Mouse (Mus musculus) hindbrain, embryonic 10.5 days (tissue): ENCODE results near the gene Zfp646. TPM values are rescaled to one million over a fixed set of nuclear protein-coding genes. Genes with fewer than 3 reads are reported as not detected.

Experiments used
- DNase-seq: peaks from one replicate; pipeline ENCODE4 v3.0.0-alpha.2; 2017; ENCODE audit warnings: low spot score
- H3K27ac ChIP-seq: fragments of 300-500 bp; sonication (generic); 2 replicates; pipeline ENCODE4 v1.5.1; 2016; ENCODE audit warnings: mild to moderate bottlenecking, moderate library complexity
- H3K27me3 ChIP-seq: fragments of 300-500 bp; sonication (generic); 2 replicates; pipeline ENCODE4 v1.6.1; 2016; ENCODE audit warnings: mild to moderate bottlenecking; ENCODE audit not compliant: poor library complexity, insufficient read depth, severe bottlenecking
- H3K36me3 ChIP-seq: fragments of 300-500 bp; sonication (generic); 2 replicates; pipeline ENCODE4 v1.6.1; 2016; ENCODE audit warnings: mild to moderate bottlenecking, moderate library complexity
- H3K4me1 ChIP-seq: fragments of 300-500 bp; sonication (generic); replicated peaks from 2 replicates; pipeline ENCODE4 v1.6.1; 2016; ENCODE audit warnings: mild to moderate bottlenecking
- H3K4me3 ChIP-seq: fragments of 300-500 bp; sonication (generic); 2 replicates; pipeline ENCODE4 v1.5.1; 2016; ENCODE audit warnings: mild to moderate bottlenecking, moderate library complexity
- H3K9me3 ChIP-seq: fragments of 300-500 bp; sonication (generic); 2 replicates; pipeline ENCODE4 v1.6.1; 2016; ENCODE audit warnings: mild to moderate bottlenecking, moderate library complexity
- WGBS: fragments of 180-500 bp; shearing (Covaris S2); methylation state at CpG from one replicate; pipeline ENCODE4 v1.1.7; 2016; 5-methylcytosine and 5-hydroxymethylcytosine counted together
- polyA plus RNA-seq: library from polyadenylated mRNA; unstranded; fragments of >200 nt; fragmentation: Nextera tagmentation; extraction: Ambion mirVana; gene quantifications from 2 replicates; pipeline ENCODE4 v1.2.1, GENCODE M21; 2016

The Zfp646 gene
- polyA plus RNA-seq, 1 experiment from 2014 or later, result 19.0 TPM

- Histone ChIP-seq H3K4me3 (peak within 1 kb of the TSS; percentile 99), H3K27me3 (no peaks in the 10 kb centered on the region), H3K9me3 (no peaks in the 10 kb centered on the region), H3K4me1 (peaks cover 17% of the 10 kb centered on the region), H3K27ac (peak within 1 kb of the TSS; percentile 92), H3K36me3 (peaks cover 57% of the 10 kb centered on the region)
- peak; percentile 93 for DNase-seq
- WGBS, result 1% methylated on average over 40 of the region's 40 CpGs
Measured at GRCm38 (mm10) chr7:127912190-127912871, 36.3 kb downstream of the Zfp646 start, which contains the start of gene Kat8. Kat8 (plus strand) TSS chr7:127912516.

- Histone ChIP-seq H3K4me1 (peaks cover 17% of the 10 kb centered on the region), H3K27ac (peak overlapping the region; percentile 92), H3K36me3 (peaks cover 57% of the 10 kb centered on the region), H3K9me3 (no peaks in the 10 kb centered on the region), H3K27me3 (no peaks in the 10 kb centered on the region), H3K4me3 (peak overlapping the region; percentile 99)
- no peak for DNase-seq
- 33% methylated on average over 4 of the region's 4 CpGs for WGBS
Measured at GRCm38 (mm10) chr7:127912938-127913337, 36.9 kb downstream of the Zfp646 start.

DNA sequence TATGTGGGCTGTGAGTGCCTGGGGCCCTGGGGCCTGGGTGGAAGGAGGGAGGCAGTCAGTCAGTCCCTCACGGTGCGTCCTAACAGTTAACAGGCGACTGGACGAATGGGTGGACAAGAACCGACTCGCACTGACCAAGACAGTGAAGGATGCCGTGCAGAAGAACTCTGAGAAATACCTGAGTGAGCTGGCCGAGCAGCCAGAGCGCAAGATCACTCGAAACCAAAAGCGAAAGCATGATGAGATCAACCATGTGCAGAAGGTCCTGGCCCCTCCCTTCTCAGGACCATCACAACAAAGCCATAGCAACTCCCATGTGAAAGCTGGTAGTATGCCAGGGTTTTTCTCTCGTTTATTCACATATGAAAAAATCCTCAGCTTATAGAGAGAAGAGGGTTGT lies 39.3 kb downstream of the Zfp646 start:
- Histone ChIP-seq H3K4me1 (peaks cover 17% of the 10 kb centered on the region), H3K36me3 (peaks cover 56% of the 10 kb centered on the region), H3K27me3 (no peaks in the 10 kb centered on the region), H3K27ac (no peak overlapping the region), H3K4me3 (no peak overlapping the region), H3K9me3 (no peaks in the 10 kb centered on the region)
- no peak for DNase-seq
- WGBS, result 93% methylated on average over 12 of the region's 12 CpGs

GRCm38 (mm10) chr7:127918203-127918602 lies 42.2 kb downstream of the Zfp646 start:
- Histone ChIP-seq H3K36me3 (peaks cover 84% of the 10 kb centered on the region), H3K4me1 (peaks cover under 1% of the 10 kb centered on the region), H3K9me3 (no peaks in the 10 kb centered on the region), H3K4me3 (no peak overlapping the region), H3K27me3 (no peaks in the 10 kb centered on the region), H3K27ac (no peak overlapping the region)
- peak; percentile 43 for DNase-seq
- WGBS, result 55% methylated on average over 3 of the region's 3 CpGs

GRCm38 (mm10) chr7:127919290-127919689 lies 43.3 kb downstream of the Zfp646 start:
- Histone ChIP-seq H3K36me3 (peaks cover 93% of the 10 kb centered on the region), H3K27ac (no peak overlapping the region), H3K4me3 (no peak overlapping the region), H3K27me3 (no peaks in the 10 kb centered on the region), H3K9me3 (no peaks in the 10 kb centered on the region), H3K4me1 (no peaks in the 10 kb centered on the region)
- 78% methylated on average over 7 of the region's 7 CpGs for WGBS
- DNase-seq, result no peak

DNA sequence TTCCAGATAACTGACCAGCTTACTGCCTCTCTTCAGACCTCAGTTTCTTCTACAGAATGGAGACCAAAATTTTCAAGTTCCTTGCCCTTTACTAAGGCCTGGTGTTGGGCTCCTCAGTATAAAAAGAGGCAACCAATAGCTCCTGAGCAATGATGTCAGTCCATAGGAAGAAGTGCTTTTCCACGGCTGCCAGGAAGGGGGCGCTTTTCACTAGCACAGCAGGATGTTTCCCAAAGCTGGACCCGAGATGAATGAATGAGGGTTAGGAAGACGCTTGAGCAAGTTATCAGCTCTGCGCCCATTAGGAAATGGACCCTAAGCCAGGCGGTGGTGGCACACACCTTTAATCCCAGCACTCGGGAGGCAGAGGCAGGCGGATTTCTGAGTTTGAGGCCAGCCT lies 45.5 kb downstream of the Zfp646 start:
- H3K36me3 ChIP-seq, result peaks cover 96% of the 10 kb centered on the region
- no peak overlapping the region for H3K4me3 ChIP-seq
- no peaks in the 10 kb centered on the region for H3K4me1 ChIP-seq
- H3K27ac ChIP-seq, result no peak overlapping the region
- peak; percentile 28 for DNase-seq
- no peaks in the 10 kb centered on the region for H3K9me3 ChIP-seq
- 68% methylated on average over 8 of the region's 8 CpGs for WGBS
- H3K27me3 ChIP-seq, result no peaks in the 10 kb centered on the region

DNA sequence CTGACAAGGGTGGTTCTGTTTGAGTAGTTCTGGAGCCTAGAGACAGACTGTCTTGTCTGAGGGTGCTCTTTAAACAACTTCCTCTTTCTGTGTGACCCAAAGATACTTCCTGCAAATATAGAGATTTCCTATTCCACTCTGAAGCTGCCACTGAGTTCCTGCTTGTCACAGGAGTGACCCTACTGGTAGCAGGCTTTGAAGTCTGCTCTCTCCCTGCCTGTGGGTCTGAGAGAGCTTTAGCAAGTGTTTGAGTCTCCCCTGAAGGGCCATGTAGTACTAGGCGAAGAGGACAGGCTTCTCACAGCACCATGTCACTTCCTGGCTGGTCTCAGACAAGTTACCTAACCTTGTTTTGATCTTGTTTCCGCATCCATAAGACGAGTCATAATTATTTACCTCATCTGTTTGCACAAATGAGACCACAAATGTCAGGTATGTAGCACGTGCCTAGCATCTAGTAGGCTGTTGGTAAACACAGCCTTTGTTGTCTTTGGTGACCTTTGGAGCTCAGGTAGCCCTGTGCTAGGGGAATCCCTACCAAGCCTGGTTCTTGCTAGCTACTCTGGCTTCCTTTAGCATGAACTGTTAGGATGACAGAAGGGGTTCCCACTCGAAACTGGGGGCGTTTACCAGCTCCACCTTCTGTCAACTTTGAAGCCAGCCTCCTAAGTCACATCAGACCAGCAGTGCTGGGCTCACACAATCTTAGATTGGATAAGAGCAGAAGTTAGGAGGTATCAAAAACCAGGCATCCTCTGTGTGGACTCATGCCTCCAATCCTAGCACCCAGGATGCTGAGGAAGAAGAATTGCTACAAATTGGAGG lies 46.6 kb downstream of the Zfp646 start:
- Histone ChIP-seq H3K27me3 (peaks cover 1% of the 10 kb centered on the region; the same call in 1 of the 2 replicates), H3K27ac (no peak overlapping the region), H3K4me3 (no peak overlapping the region), H3K4me1 (no peaks in the 10 kb centered on the region), H3K9me3 (no peaks in the 10 kb centered on the region), H3K36me3 (peaks cover 95% of the 10 kb centered on the region)
- 84% methylated on average over 6 of the region's 6 CpGs for WGBS
- DNase-seq, result no peak

GRCm38 (mm10) chr7:127923714-127924113 lies 47.7 kb downstream of the Zfp646 start:
- H3K36me3 ChIP-seq, result peaks cover 85% of the 10 kb centered on the region
- WGBS, result 91% methylated on average over 5 of the region's 5 CpGs
- H3K27me3 ChIP-seq, result peaks cover 12% of the 10 kb centered on the region
- no peaks in the 10 kb centered on the region for H3K9me3 ChIP-seq
- DNase-seq, result no peak
- H3K4me1 ChIP-seq, result peaks cover 7% of the 10 kb centered on the region; the same call in 1 of the 2 replicates
- H3K27ac ChIP-seq, result no peak overlapping the region
- H3K4me3 ChIP-seq, result no peak overlapping the region

DNA sequence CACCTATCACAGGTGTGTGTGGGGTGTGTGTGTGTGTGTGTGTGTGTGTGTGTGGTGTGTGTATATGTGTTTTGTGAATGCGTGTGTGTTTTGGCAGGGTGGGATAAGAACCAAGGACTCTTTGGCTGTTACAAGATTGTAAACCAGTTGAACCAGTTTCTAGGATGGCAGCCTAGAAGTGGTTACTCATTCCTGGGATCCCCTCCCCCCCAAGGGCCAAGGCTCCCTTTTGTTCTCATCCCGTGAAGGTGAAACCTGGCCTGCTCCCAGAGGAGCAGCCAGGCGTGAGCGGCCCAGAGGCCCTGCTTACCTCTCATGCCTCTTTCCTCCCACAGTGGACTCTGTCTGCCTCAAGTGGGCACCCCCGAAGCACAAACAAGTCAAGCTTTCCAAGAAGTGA lies 49.2 kb downstream of the Zfp646 start:
- Histone ChIP-seq H3K27ac (peak overlapping the region; percentile 25; the same call in 1 of the 2 replicates), H3K36me3 (peaks cover 72% of the 10 kb centered on the region), H3K9me3 (no peaks in the 10 kb centered on the region), H3K27me3 (peaks cover 27% of the 10 kb centered on the region), H3K4me3 (0 out of 2 replicates have a peak overlapping the region, but pooled peaks have one; percentile 7), H3K4me1 (peaks cover 20% of the 10 kb centered on the region)
- DNase-seq, result no peak
- 69% methylated on average over 5 of the region's 5 CpGs for WGBS

DNA sequence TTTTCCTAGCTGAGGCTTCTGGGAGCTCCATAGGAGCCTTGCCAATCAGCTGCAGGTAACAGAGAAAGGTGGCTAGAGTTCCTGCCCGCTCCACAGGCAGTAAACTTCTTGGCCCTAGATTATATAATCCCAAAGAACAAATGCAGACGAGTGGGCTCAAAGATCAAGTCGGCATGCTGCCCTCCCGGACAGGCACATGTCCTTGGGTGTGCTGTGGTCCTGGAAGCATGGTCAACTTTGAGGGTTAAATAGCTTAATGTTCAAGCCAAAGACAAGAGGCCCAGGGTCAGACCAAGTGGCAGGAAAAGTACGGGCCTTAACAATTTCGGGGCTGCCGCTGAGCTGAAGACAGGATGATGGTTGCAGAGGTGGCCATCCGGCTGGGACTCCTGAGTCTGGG lies 50.0 kb downstream of the Zfp646 start:
- Histone ChIP-seq H3K27me3 (peaks cover 33% of the 10 kb centered on the region), H3K36me3 (peaks cover 64% of the 10 kb centered on the region), H3K27ac (peak overlapping the region; percentile 25; the same call in 1 of the 2 replicates), H3K9me3 (no peaks in the 10 kb centered on the region), H3K4me1 (peaks cover 22% of the 10 kb centered on the region), H3K4me3 (no peak overlapping the region)
- no peak for DNase-seq
- WGBS, result 90% methylated on average over 8 of the region's 8 CpGs

- Histone ChIP-seq H3K4me1 (peaks cover 30% of the 10 kb centered on the region), H3K27me3 (peaks cover 36% of the 10 kb centered on the region), H3K4me3 (no peak overlapping the region), H3K36me3 (peaks cover 56% of the 10 kb centered on the region), H3K9me3 (no peaks in the 10 kb centered on the region), H3K27ac (no peak overlapping the region; the same call in 1 of the 2 replicates)
- 89% methylated on average over 11 of the region's 11 CpGs for whole genome bisulfite sequencing
- DNase-seq, result no peak
Measured at GRCm38 (mm10) chr7:127926846-127927245, 50.8 kb downstream of the Zfp646 start.

- Histone ChIP-seq H3K4me3 (peak overlapping the region; percentile 9; the same call in 1 of the 2 replicates), H3K4me1 (peaks cover 39% of the 10 kb centered on the region), H3K27ac (no peak overlapping the region), H3K9me3 (no peaks in the 10 kb centered on the region), H3K27me3 (peaks cover 36% of the 10 kb centered on the region), H3K36me3 (peaks cover 47% of the 10 kb centered on the region)
- no peak for DNase-seq
- WGBS, result 79% methylated on average over 11 of the region's 11 CpGs
Measured at GRCm38 (mm10) chr7:127927726-127928125, 51.7 kb downstream of the Zfp646 start.

DNA sequence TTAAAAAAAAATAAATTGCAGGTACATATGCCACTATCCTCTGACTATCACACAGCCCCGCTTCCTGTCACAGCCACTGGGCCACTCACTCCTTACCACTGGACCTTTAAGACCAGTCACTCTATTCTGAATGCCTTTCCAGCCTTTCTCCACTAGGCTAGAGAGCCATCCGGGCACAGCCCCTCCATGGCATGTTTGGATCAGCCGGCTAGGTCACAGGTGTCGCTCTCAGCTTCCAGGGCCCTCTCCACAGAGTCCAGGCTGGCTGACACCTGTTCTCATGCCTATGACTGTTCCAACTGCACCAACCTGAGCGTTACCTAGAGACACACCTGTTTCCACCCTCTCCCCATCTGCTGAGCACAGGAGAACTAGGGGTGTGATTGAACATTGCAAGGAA lies 52.6 kb downstream of the Zfp646 start:
- Histone ChIP-seq H3K27ac (0 out of 2 replicates have a peak overlapping the region, but pooled peaks have one; percentile 6), H3K36me3 (peaks cover 39% of the 10 kb centered on the region), H3K9me3 (no peaks in the 10 kb centered on the region), H3K4me1 (peaks cover 47% of the 10 kb centered on the region), H3K4me3 (peak overlapping the region; percentile 43; the same call in 1 of the 2 replicates), H3K27me3 (peaks cover 36% of the 10 kb centered on the region)
- DNase-seq, result no peak
- 49% methylated on average over 5 of the region's 5 CpGs for whole genome bisulfite sequencing
